Mouse (Mus musculus): ENCODE data around the gene Prkrip1.

Gene Prkrip1

GRCm38 (mm10) chr5:136198474-136199391 lies at the start of gene Prkrip1:
Gene Prkrip1 (minus strand): TSS chr5:136198963.
- peak; percentile 93 for DNase-seq (ENCODE audit: low read depth, low spot score)

- no peak for DNase-seq (ENCODE audit: low read depth, low spot score)
Observed at GRCm38 (mm10) chr5:136248441-136248840, 49.7 kb upstream of the Prkrip1 start.

GRCm38 (mm10) chr5:136246452-136246838 lies 47.7 kb upstream of the Prkrip1 start, which contains the start of gene Sh2b2:
Gene Sh2b2 (minus strand): TSS chr5:136246556.
- no peak for DNase-seq (ENCODE audit: low read depth, low spot score)

- DNase-seq (ENCODE audit: low read depth, low spot score) = no peak
Observed at GRCm38 (mm10) chr5:136245541-136246451, 47.0 kb upstream of the Prkrip1 start.

GRCm38 (mm10) chr5:136244762-136245540 lies 46.2 kb upstream of the Prkrip1 start:
- peak; percentile 47 for DNase-seq (ENCODE audit: low read depth, low spot score)

- no peak for DNase-seq (ENCODE audit: low read depth, low spot score)
Observed at GRCm38 (mm10) chr5:136243851-136244761, 45.3 kb upstream of the Prkrip1 start.

- no peak for DNase-seq (ENCODE audit: low read depth, low spot score)
Observed at GRCm38 (mm10) chr5:136241161-136241560, 42.4 kb upstream of the Prkrip1 start.

GRCm38 (mm10) chr5:136240381-136240780 lies 41.6 kb upstream of the Prkrip1 start:
- DNase-seq (ENCODE audit: low read depth, low spot score) = no peak

GRCm38 (mm10) chr5:136237607-136238006 lies 38.8 kb upstream of the Prkrip1 start:
- no peak for DNase-seq (ENCODE audit: low read depth, low spot score)

GRCm38 (mm10) chr5:136236611-136237010 lies 37.8 kb upstream of the Prkrip1 start:
- no peak for DNase-seq (ENCODE audit: low read depth, low spot score)

GRCm38 (mm10) chr5:136230348-136231035 lies 31.7 kb upstream of the Prkrip1 start:
- DNase-seq (ENCODE audit: low read depth, low spot score) = no peak

GRCm38 (mm10) chr5:136226246-136226876 lies 27.6 kb upstream of the Prkrip1 start:
- DNase-seq (ENCODE audit: low read depth, low spot score) = no peak

GRCm38 (mm10) chr5:136218585-136218984 lies 19.8 kb upstream of the Prkrip1 start:
- no peak for DNase-seq (ENCODE audit: low read depth, low spot score)

GRCm38 (mm10) chr5:136217932-136218381 lies 19.2 kb upstream of the Prkrip1 start:
- no peak for DNase-seq (ENCODE audit: low read depth, low spot score)

- no peak for DNase-seq (ENCODE audit: low read depth, low spot score)
Observed at GRCm38 (mm10) chr5:136217004-136217665, 18.4 kb upstream of the Prkrip1 start.

- DNase-seq (ENCODE audit: low read depth, low spot score) = no peak
Observed at GRCm38 (mm10) chr5:136215958-136216357, 17.2 kb upstream of the Prkrip1 start.

- DNase-seq (ENCODE audit: low read depth, low spot score) = no peak
Observed at GRCm38 (mm10) chr5:136215211-136215610, 16.4 kb upstream of the Prkrip1 start.

- no peak for DNase-seq (ENCODE audit: low read depth, low spot score)
Observed at GRCm38 (mm10) chr5:136213716-136214115, 15.0 kb upstream of the Prkrip1 start.

GRCm38 (mm10) chr5:136212716-136213115 lies 14.0 kb upstream of the Prkrip1 start:
- DNase-seq (ENCODE audit: low read depth, low spot score) = no peak

All from WW6 (cell line).